Mouse (Mus musculus): ENCODE data around the gene Rsph3b.
"Not testable (repeated sequence)": the region's sequence is repeated elsewhere in the genome, so short reads cannot be mapped to it uniquely, and the experiment has no call there.

Rsph3b gene

GRCm38 (mm10) chr17:6959543-6960259, 11.2 kb upstream of the Rsph3b start:
- in situ Hi-C loops (cut with MboI, MseI) = loop anchor here (5.0 to 25.0 kb wide), 4 partner anchors 103 to 1203 kb away; partner anchors contain the start of gene Rps6ka2 (in 1 of the 2)

- in situ Hi-C loops (cut with MboI, MseI) = loop anchor here (10.0 to 25.0 kb wide), 2 partner anchors 103 to 976 kb away; no protein-coding TSS in a partner anchor
Observed at GRCm38 (mm10) chr17:6958881-6959280, 10.4 kb upstream of the Rsph3b start.

GRCm38 (mm10) chr17:6948769-6949228, 317 bp upstream of the Rsph3b start:
- in situ Hi-C loops (cut with MboI, MseI) = not testable (repeated sequence)

- in situ Hi-C loops (cut with MboI, MseI) = not testable (repeated sequence)
Observed at GRCm38 (mm10) chr17:6947637-6947983, 872 bp downstream of the Rsph3b start.

GRCm38 (mm10) chr17:6942560-6942959, 5.9 kb downstream of the Rsph3b start:
- in situ Hi-C loops (cut with MboI, MseI) = loop anchor here in 1 of 2 experiments (5.0 kb wide), 1 partner anchor 1010 kb away; no protein-coding TSS in a partner anchor

- in situ Hi-C loops (cut with MboI, MseI) = not testable (repeated sequence)
Observed at GRCm38 (mm10) chr17:6931625-6932024, 16.9 kb downstream of the Rsph3b start.

- in situ Hi-C loops (cut with MboI, MseI) = loop anchor here in 1 of 2 experiments (25.0 kb wide), 2 partner anchors 767 to 942 kb away; no protein-coding TSS in a partner anchor
Observed at GRCm38 (mm10) chr17:6920351-6920894, 28.1 kb downstream of the Rsph3b start.

- in situ Hi-C loops (cut with MboI, MseI) = loop anchor here (10.0 to 25.0 kb wide), 3 partner anchors 768 to 955 kb away; no protein-coding TSS in a partner anchor
Observed at GRCm38 (mm10) chr17:6919388-6919787, 29.1 kb downstream of the Rsph3b start.

GRCm38 (mm10) chr17:6915282-6915681, 33.2 kb downstream of the Rsph3b start:
- in situ Hi-C loops (cut with MboI, MseI) = loop anchor here (10.0 to 25.0 kb wide), 3 partner anchors 772 to 960 kb away; no protein-coding TSS in a partner anchor

- in situ Hi-C loops (cut with MboI, MseI) = loop anchor here (10.0 to 25.0 kb wide), 3 partner anchors 773 to 961 kb away; no protein-coding TSS in a partner anchor
Observed at GRCm38 (mm10) chr17:6914066-6914465, 34.4 kb downstream of the Rsph3b start.

- in situ Hi-C loops (cut with MboI, MseI) = loop anchor here in 1 of 2 experiments (25.0 kb wide), 2 partner anchors 787 to 962 kb away; no protein-coding TSS in a partner anchor
Observed at GRCm38 (mm10) chr17:6900361-6900760, 48.1 kb downstream of the Rsph3b start.

- in situ Hi-C loops (cut with MboI, MseI) = loop anchor here (5.0 to 25.0 kb wide), 4 partner anchors 113 to 1089 kb away; partner anchors contain the start of gene Ezr (in 1 of the 2)
Observed at GRCm38 (mm10) chr17:6897996-6898562, 50.4 kb downstream of the Rsph3b start.

GRCm38 (mm10) chr17:6896756-6897155, 51.7 kb downstream of the Rsph3b start:
- in situ Hi-C loops (cut with MboI, MseI) = loop anchor here (5.0 to 25.0 kb wide), 4 partner anchors 112 to 1091 kb away; partner anchors contain the start of gene Ezr (in 1 of the 2)

GRCm38 (mm10) chr17:6893332-6893731, 55.1 kb downstream of the Rsph3b start:
- in situ Hi-C loops (cut with MboI, MseI) = loop anchor here (10.0 to 25.0 kb wide), 2 partner anchors 109 to 481 kb away; partner anchors contain the start of gene Ezr (in 1 of the 2)

- in situ Hi-C loops (cut with MboI, MseI) = loop anchor here (10.0 to 25.0 kb wide), 2 partner anchors 107 to 480 kb away; partner anchors contain the start of gene Ezr (in 1 of the 2)
Observed at GRCm38 (mm10) chr17:6891966-6892934, 56.2 kb downstream of the Rsph3b start.

- in situ Hi-C loops (cut with MboI, MseI) = loop anchor here (25.0 kb wide), 1 partner anchor 474 kb away; no protein-coding TSS in a partner anchor
Observed at GRCm38 (mm10) chr17:6886445-6886844, 62.0 kb downstream of the Rsph3b start.

GRCm38 (mm10) chr17:6884531-6884930, 64.0 kb downstream of the Rsph3b start:
- in situ Hi-C loops (cut with MboI, MseI) = loop anchor here (25.0 kb wide), 1 partner anchor 472 kb away; no protein-coding TSS in a partner anchor

- in situ Hi-C loops (cut with MboI, MseI) = loop anchor here (25.0 kb wide), 1 partner anchor 469 kb away; no protein-coding TSS in a partner anchor
Observed at GRCm38 (mm10) chr17:6881306-6881705, 67.2 kb downstream of the Rsph3b start.

- in situ Hi-C loops (cut with MboI, MseI) = loop anchor here in 1 of 2 experiments (25.0 kb wide), 1 partner anchor 309 kb away; no protein-coding TSS in a partner anchor
Observed at GRCm38 (mm10) chr17:6871421-6871820, 77.1 kb downstream of the Rsph3b start.

- in situ Hi-C loops (cut with MboI, MseI) = loop anchor here in 1 of 2 experiments (25.0 kb wide), 1 partner anchor 307 kb away; no protein-coding TSS in a partner anchor
Observed at GRCm38 (mm10) chr17:6868810-6869209, 79.7 kb downstream of the Rsph3b start.
